Mouse (Mus musculus) CH12.LX (cell line): ENCODE data around the gene Caln1. TPM values are rescaled to one million over a fixed set of nuclear protein-coding genes. Genes with fewer than 3 reads are reported as not detected.
"Not testable (repeated sequence)": the region's sequence is repeated elsewhere in the genome, so short reads cannot be mapped to it uniquely, and the experiment has no call there.

Experiments used
- DNase-seq: peaks from one replicate; pipeline ENCODE4 v3.0.0-alpha.2; 2013; ENCODE audit errors: extremely low read depth
- H3K27ac ChIP-seq: 2 replicates; pipeline ENCODE4 v1.5.1; 2012; ENCODE audit warnings: low read depth, mild to moderate bottlenecking, control low read depth, moderate library complexity; ENCODE audit not compliant: insufficient read depth
- H3K27me3 ChIP-seq: replicated peaks from 2 replicates; pipeline ENCODE3; 2012; ENCODE audit warnings: inconsistent platforms
- H3K36me3 ChIP-seq, 2 experiments: replicated peaks in 1 of 2; 2 replicates each; pipeline versions ENCODE3 to v1.6.1; 2012; ENCODE audit warnings: inconsistent platforms in 1 of 2, low read length in 1 of 2, mild to moderate bottlenecking in 1 of 2, mixed read lengths in 1 of 2, moderate library complexity in 1 of 2; ENCODE audit not compliant: control insufficient read depth in 1 of 2, insufficient read depth in 1 of 2
- H3K4me1 ChIP-seq, 2 experiments: 2 replicates each; pipeline ENCODE4 v1.6.1; 2012; ENCODE audit warnings: inconsistent platforms in 1 of 2, moderate library complexity in 1 of 2; ENCODE audit not compliant: insufficient read depth in 2 of 2, control insufficient read depth in 1 of 2
- H3K4me2 ChIP-seq: 2 replicates; pipeline ENCODE4 v1.6.1; 2012; ENCODE audit warnings: low read depth, mild to moderate bottlenecking, control low read depth; ENCODE audit not compliant: poor library complexity, insufficient read depth, severe bottlenecking
- H3K4me3 ChIP-seq, 3 experiments: fragments of 150-350 bp in 1 of 3; sonication (generic) in 1 of 3; replicated peaks in 1 of 3; 2 replicates each; pipeline versions ENCODE3 to v1.5.1; 2011 to 2012; ENCODE audit warnings: low read depth in 2 of 3, low read length in 2 of 3, mild to moderate bottlenecking in 2 of 3, moderate library complexity in 2 of 3, control low read depth in 1 of 3, improper control_type of control experiment in 1 of 3, inconsistent platforms in 1 of 3, mixed read lengths in 1 of 3; ENCODE audit not compliant: poor library complexity in 1 of 3
- H3K79me2 ChIP-seq: replicated peaks from 2 replicates; pipeline ENCODE4 v1.6.1; 2012; ENCODE audit warnings: mild to moderate bottlenecking, moderate library complexity; ENCODE audit not compliant: control insufficient read depth, poor library complexity, insufficient read depth, severe bottlenecking; ENCODE audit errors: extremely low read depth
- H3K9ac ChIP-seq: 2 replicates; pipeline ENCODE4 v1.6.1; 2012; ENCODE audit warnings: low read depth, mild to moderate bottlenecking, control low read depth, moderate library complexity; ENCODE audit not compliant: insufficient read depth
- H3K9me3 ChIP-seq: replicated peaks from 2 replicates; pipeline ENCODE3; 2012; ENCODE audit warnings: low read length, inconsistent platforms, mixed read lengths
- CTCF ChIP-seq, 2 experiments: IDR thresholded peaks in 1 of 2; conservative IDR thresholded peaks in 1 of 2; 2 replicates each; pipeline ENCODE4 v1.5.1; 2011 to 2012; ENCODE audit warnings: low read depth in 2 of 2, low read length in 2 of 2, improper control_type of control experiment in 1 of 2, inconsistent platforms in 1 of 2, mild to moderate bottlenecking in 1 of 2, moderate library complexity in 1 of 2
- E2F4 ChIP-seq: IDR thresholded peaks from 2 replicates; pipeline ENCODE4 v1.6.1; 2011; ENCODE audit warnings: low read depth, low read length, improper control_type of control experiment; ENCODE audit not compliant: insufficient replicate concordance
- IRF4 ChIP-seq: IDR thresholded peaks from 2 replicates; pipeline ENCODE4 v1.6.1; 2014; ENCODE audit warnings: low read depth, mild to moderate bottlenecking, inconsistent platforms, low read length, improper control_type of control experiment
- MAFK ChIP-seq: IDR thresholded peaks from 2 replicates; pipeline ENCODE4 v1.6.1; 2011; ENCODE audit warnings: low read length, improper control_type of control experiment; ENCODE audit not compliant: insufficient replicate concordance
- PAX5 ChIP-seq: IDR thresholded peaks from 2 replicates; pipeline ENCODE4 v1.6.1; 2012; ENCODE audit warnings: low read length, inconsistent platforms, mixed read lengths
- POLR2AphosphoS2 ChIP-seq: IDR thresholded peaks from 2 replicates; pipeline ENCODE4 v1.6.1; 2011; ENCODE audit warnings: low read depth, low read length, improper control_type of control experiment
- dilution Hi-C: fragments of 300-500 bp; cut with MboI; formaldehyde crosslinking; loops from 2 replicates; pipeline ENCODE4 v1.14.3; 2020; ENCODE audit warnings: low sequenced_read_pairs; ENCODE audit not compliant: extremely low pct_unique_long_range_greater_than_20kb, extremely low pct_ligation_motif_present
- in situ Hi-C: fragments of 300-500 bp; cut with MboI; formaldehyde crosslinking; loops from 3 replicates; pipeline ENCODE4 v1.14.3; 2019; ENCODE audit warnings: low sequenced_read_pairs, low pct_ligation_motif_present, low pct_unique_long_range_greater_than_20kb, mixed read lengths
- polyA plus RNA-seq: library from polyadenylated mRNA; unstranded; fragments of >175 nt; gene quantifications from 2 replicates; pipeline ENCODE4 v1.2.1, GENCODE M21; 2012; ENCODE audit warnings: low read depth; ENCODE audit not compliant: insufficient read length
- total RNA-seq, 2 experiments: library from RNA; depleted of rRNA; stranded (reverse); fragments of 300-350 nt in 1 of 2; fragments of >200 nt in 1 of 2; gene quantifications; 2 replicates each; pipeline ENCODE4 v1.2.3; 2012 to 2014

Gene Caln1
- total and polyA plus RNA-seq, 3 experiments: under 0.01 TPM; not detected in 2

GRCm38 (mm10) chr5:130641881-130642280 lies 272.6 kb downstream of the Caln1 start:
- in situ Hi-C loops: no loop called here
- no peak overlapping the region for H3K4me2 ChIP-seq
- no peaks in the 10 kb centered on the region for H3K4me1 ChIP-seq
- dilution Hi-C loops: no loop called here
- peaks cover 12% of the 10 kb centered on the region for H3K9me3 ChIP-seq
- DNase-seq: peak; percentile 21
- H3K4me3 ChIP-seq: no peak overlapping the region
- no peak for TF ChIP-seq CTCF (conservative IDR thresholded peaks at IDR 0.05 in 1 of 2, IDR thresholded peaks at IDR 0.05 in 1 of 2; ENCODE audit: low read depth in 2 of 2, low read length in 2 of 2)
- 0 out of 2 replicates have a peak, but pooled peaks have one; percentile 29 for TF ChIP-seq MAFK
- H3K9ac ChIP-seq: no peak overlapping the region
- H3K27ac ChIP-seq: no peak overlapping the region
- no peaks in the 10 kb centered on the region for H3K79me2 ChIP-seq
- H3K36me3 ChIP-seq: no peaks in the 10 kb centered on the region
- H3K27me3 ChIP-seq: no peaks in the 10 kb centered on the region

GRCm38 (mm10) chr5:130646126-130646525 lies 276.9 kb downstream of the Caln1 start:
- H3K27me3 ChIP-seq, H3K4me2 ChIP-seq, H3K27ac ChIP-seq, H3K4me1 ChIP-seq, H3K79me2 ChIP-seq, H3K9ac ChIP-seq, in situ Hi-C loops, DNase-seq, H3K4me3 ChIP-seq, dilution Hi-C loops, H3K36me3 ChIP-seq: not testable (repeated sequence)
- peaks cover 24% of the 10 kb centered on the region for H3K9me3 ChIP-seq

- TF ChIP-seq E2F4: no peak
Observed at GRCm38 (mm10) chr5:130658141-130658540, 288.9 kb downstream of the Caln1 start.

GRCm38 (mm10) chr5:130666091-130666490 lies 296.8 kb downstream of the Caln1 start:
- TF ChIP-seq POLR2AphosphoS2: no peak
- no peak for TF ChIP-seq PAX5
- no peak for TF ChIP-seq IRF4
- Histone ChIP-seq H3K4me3 (no peak overlapping the region), H3K4me1 (no peaks in the 10 kb centered on the region), H3K27me3 (no peaks in the 10 kb centered on the region), H3K4me2 (no peak overlapping the region), H3K9me3 (peaks cover 29% of the 10 kb centered on the region), H3K36me3 (no peaks in the 10 kb centered on the region), H3K27ac (no peak overlapping the region), H3K9ac (no peak overlapping the region), H3K79me2 (no peaks in the 10 kb centered on the region)
- dilution Hi-C loops: no loop called here
- no peak for DNase-seq
- in situ Hi-C loops: no loop called here

More at GRCm38 (mm10) chr5:130658141-130658540, 288.9 kb downstream of the Caln1 start:
- in situ Hi-C loops (no loop called here), dilution Hi-C loops (no loop called here)
- Histone ChIP-seq H3K27ac (no peak overlapping the region), H3K4me3 (no peak overlapping the region), H3K36me3 (no peaks in the 10 kb centered on the region), H3K27me3 (no peaks in the 10 kb centered on the region), H3K4me2 (no peak overlapping the region), H3K9ac (no peak overlapping the region), H3K79me2 (no peaks in the 10 kb centered on the region), H3K4me1 (no peaks in the 10 kb centered on the region), H3K9me3 (peaks cover 33% of the 10 kb centered on the region)
- DNase-seq: no peak
